Mouse (Mus musculus): ENCODE measurements around the gene Hid1.

DNA sequence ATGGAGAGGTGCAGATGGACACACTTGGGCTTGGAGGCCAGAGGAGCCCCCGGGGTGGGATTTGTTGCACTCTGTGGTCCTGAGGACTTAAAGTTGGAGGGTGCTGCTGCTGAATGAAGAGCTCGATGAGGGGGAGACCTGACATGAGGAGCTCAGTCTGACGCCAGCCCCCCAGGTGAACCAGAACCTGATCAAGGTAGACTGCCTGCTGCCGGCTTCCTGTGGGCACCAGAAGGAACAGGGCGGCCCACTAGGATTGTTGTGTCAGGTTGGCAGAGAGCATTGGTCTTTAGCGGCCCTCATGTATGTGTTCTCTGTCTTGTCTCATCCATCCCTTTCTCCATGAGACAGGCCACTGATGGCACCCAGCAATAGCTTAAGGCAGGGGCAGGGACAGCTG lies 38.2 kb upstream of the Hid1 start:
- TF ChIP-seq CTCF (IDR thresholded peaks at IDR 0.05; ENCODE audit: borderline replicate concordance, extremely low read depth, insufficient read depth, insufficient read length) (no peak), POLR2A (IDR thresholded peaks at IDR 0.05; ENCODE audit: borderline replicate concordance, extremely low read depth, insufficient read depth, insufficient read length, poor library complexity, severe bottlenecking) (no peak)
